19 mouse cellular contexts compared by ENCODE assay signal in genomic region chr5:148867766-148868165, GRCm38 (mm10).
DNase-seq lines count a peak whose midpoint lies in the region; ATAC-seq and TF ChIP-seq lines count a peak whose summit lies in the region.
"Had no signal": no experiment of that assay in that cellular context is flagged by ENCODE, and none has a peak within 500 bp of the region (broad histone marks: within the 10 kb centered on the region; RNA-seq: fewer than 3 reads in every experiment).

No protein-coding gene starts in this region.

- TF ChIP-seq POLR2A in bone marrow, adult 2 months (IDR thresholded peaks at IDR 0.05; ENCODE audit: borderline replicate concordance, control insufficient read depth, low read depth, low read length) = no peak
- TF ChIP-seq POLR2A in cerebellum, adult 2 months (IDR thresholded peaks at IDR 0.05; ENCODE audit: borderline replicate concordance, insufficient read depth, low read length) = no peak

- peaks cover 1% of the 10 kb centered on the region; the same call in 1 of the 2 replicates for H3K4me1 ChIP-seq in bone marrow, adult 2 months (ENCODE audit: control insufficient read depth, insufficient read depth, low read length)
- H3K4me1 ChIP-seq in forebrain, embryonic 10.5 days = peaks cover 21% of the 10 kb centered on the region
- H3K4me1 ChIP-seq in cerebellum, adult 2 months (ENCODE audit: control insufficient read depth, insufficient read depth, low read length) = no peaks in the 10 kb centered on the region
- H3K4me1 ChIP-seq: heart, embryonic 12.5 days had no signal

- peak overlapping the region; percentile 70 for H3K27ac ChIP-seq in bone marrow, adult 2 months (ENCODE audit: control insufficient read depth, insufficient read depth, low read depth, low read length, poor library complexity)
- H3K27ac ChIP-seq in forebrain, embryonic 10.5 days = no peak overlapping the region
- H3K27ac ChIP-seq in cerebellum, adult 2 months (ENCODE audit: insufficient read depth, low read length) = no peak overlapping the region
- H3K27ac ChIP-seq: intestine, embryonic 15.5 days; kidney, postnatal 0 days; liver, embryonic 14.5 days; macrophage had no signal

- 36% methylated on average over 6 of the region's 6 CpGs for WGBS in bone marrow, adult 2 months
- 91% methylated on average over 6 of the region's 6 CpGs for WGBS in forebrain, embryonic 10.5 days
- 69% methylated on average over 6 of the region's 6 CpGs for WGBS in cerebellum, adult 2 months

- no peaks in the 10 kb centered on the region for H3K27me3 ChIP-seq in forebrain, embryonic 10.5 days (ENCODE audit: poor library complexity, severe bottlenecking)
- no peaks in the 10 kb centered on the region; the same call in 1 of the 2 replicates for H3K27me3 ChIP-seq in cerebellum, adult 2 months (ENCODE audit: control insufficient read depth, insufficient read depth, low read length)
- H3K27me3 ChIP-seq: heart, embryonic 12.5 days; intestine, embryonic 15.5 days had no signal

- ATAC-seq in neutrophil, adult 5-6 weeks (ENCODE audit: extremely low read depth, insufficient number of reproducible peaks, low FRiP score, poor library complexity, severe bottlenecking) = peak; percentile 25; the same call in 1 of the 2 replicates
- ATAC-seq: intestine, embryonic 15.5 days had no signal

- peak; percentile 21 for DNase-seq in lung, postnatal 25 days (ENCODE audit: low spot score)
- DNase-seq in lung, postnatal 10 days = no peak
- peak; percentile 45 for DNase-seq in thymus, postnatal 36 days
- no peak for DNase-seq in forebrain, embryonic 10.5 days (ENCODE audit: extremely low spot score, low spot score)
- no peak for DNase-seq in cerebellum, adult 2 months
- DNase-seq in embryo, embryonic 11 days = no peak
- DNase-seq: cerebellum, adult 11-12 months; gastrocnemius, postnatal 14 days; heart, postnatal 4 days; left cerebral cortex, postnatal 4 days; right cerebral cortex, postnatal 14 days had no signal

- H3K36me3 ChIP-seq in forebrain, embryonic 10.5 days (replicated peaks) = no peaks in the 10 kb centered on the region; the same call in 1 of the 2 replicates
- H3K36me3 ChIP-seq: intestine, embryonic 15.5 days had no signal

- H3K9me3 ChIP-seq in forebrain, embryonic 10.5 days = no peaks in the 10 kb centered on the region
- H3K9me3 ChIP-seq: heart, embryonic 12.5 days; intestine, embryonic 15.5 days had no signal

- TF ChIP-seq CTCF in bone marrow, adult 2 months (IDR thresholded peaks at IDR 0.05; ENCODE audit: control insufficient read depth, insufficient read depth, low read length) = no peak
- no peak for TF ChIP-seq CTCF in cerebellum, adult 2 months (IDR thresholded peaks at IDR 0.05; ENCODE audit: borderline replicate concordance, insufficient read depth, low read depth, low read length)

- no peak overlapping the region for H3K4me3 ChIP-seq in bone marrow, adult 2 months (replicated peaks; ENCODE audit: control insufficient read depth, low read depth, low read length)
- no peak overlapping the region for H3K4me3 ChIP-seq in forebrain, embryonic 10.5 days
- H3K4me3 ChIP-seq in cerebellum, adult 2 months (replicated peaks; ENCODE audit: insufficient read depth, low read depth, low read length) = no peak overlapping the region
- H3K4me3 ChIP-seq: erythroblast, embryonic 14.5 days; heart, embryonic 12.5 days; intestine, embryonic 15.5 days had no signal

Comparison
In these comparisons a context has a peak if more than half of its experiments do, and no peak if none do; other contexts are left out.
1. DNase-seq: peak in lung, postnatal 25 days (single experiment) and thymus, postnatal 36 days (2 of 2); none in lung, postnatal 10 days (single experiment), forebrain, embryonic 10.5 days (single experiment), cerebellum, adult 2 months (0 of 2) and embryo, embryonic 11 days (single experiment).